Mouse (Mus musculus): ENCODE data around the gene Adprhl1. TPM values are rescaled to one million over a fixed set of nuclear protein-coding genes. Genes with fewer than 3 reads are reported as not detected.

Gene Adprhl1
- polyA plus RNA-seq, 1 experiment = 0.29 TPM

- DNase-seq (ENCODE audit: low read depth) = no peak
- no peak for TF ChIP-seq CTCF (IDR thresholded peaks at IDR 0.05; ENCODE audit: borderline replicate concordance, extremely low read depth, insufficient read depth, insufficient read length)
- no peak for TF ChIP-seq POLR2A (IDR thresholded peaks at IDR 0.05; ENCODE audit: borderline replicate concordance, extremely low read depth, insufficient read depth, insufficient read length, poor library complexity, severe bottlenecking)
Observed at GRCm38 (mm10) chr8:13190235-13190634, 63.7 kb downstream of the Adprhl1 start.

- DNase-seq (ENCODE audit: low read depth) = no peak
- TF ChIP-seq POLR2A (IDR thresholded peaks at IDR 0.05; ENCODE audit: borderline replicate concordance, extremely low read depth, insufficient read depth, insufficient read length, poor library complexity, severe bottlenecking) (no peak), CTCF (IDR thresholded peaks at IDR 0.05; ENCODE audit: borderline replicate concordance, extremely low read depth, insufficient read depth, insufficient read length) (no peak)
Observed at GRCm38 (mm10) chr8:13188857-13189256, 65.1 kb downstream of the Adprhl1 start.

- TF ChIP-seq POLR2A (IDR thresholded peaks at IDR 0.05; ENCODE audit: borderline replicate concordance, extremely low read depth, insufficient read depth, insufficient read length, poor library complexity, severe bottlenecking) (no peak), CTCF (IDR thresholded peaks at IDR 0.05; ENCODE audit: borderline replicate concordance, extremely low read depth, insufficient read depth, insufficient read length) (no peak)
Observed at GRCm38 (mm10) chr8:13188052-13188555, 65.9 kb downstream of the Adprhl1 start.

GRCm38 (mm10) chr8:13187638-13188037, 66.3 kb downstream of the Adprhl1 start:
- no peak for DNase-seq (ENCODE audit: low read depth)
- TF ChIP-seq POLR2A (IDR thresholded peaks at IDR 0.05; ENCODE audit: borderline replicate concordance, extremely low read depth, insufficient read depth, insufficient read length, poor library complexity, severe bottlenecking) (no peak), CTCF (IDR thresholded peaks at IDR 0.05; ENCODE audit: borderline replicate concordance, extremely low read depth, insufficient read depth, insufficient read length) (no peak)

More at GRCm38 (mm10) chr8:13188052-13188555, 65.9 kb downstream of the Adprhl1 start:
- no peak for DNase-seq (ENCODE audit: low read depth)

- DNase-seq (ENCODE audit: low read depth) = no peak
- no peak for TF ChIP-seq POLR2A (IDR thresholded peaks at IDR 0.05; ENCODE audit: borderline replicate concordance, extremely low read depth, insufficient read depth, insufficient read length, poor library complexity, severe bottlenecking)
- no peak for TF ChIP-seq CTCF (IDR thresholded peaks at IDR 0.05; ENCODE audit: borderline replicate concordance, extremely low read depth, insufficient read depth, insufficient read length)
Observed at GRCm38 (mm10) chr8:13187229-13187628, 66.7 kb downstream of the Adprhl1 start.

- DNase-seq (ENCODE audit: low read depth) = no peak
- no peak for TF ChIP-seq CTCF (IDR thresholded peaks at IDR 0.05; ENCODE audit: borderline replicate concordance, extremely low read depth, insufficient read depth, insufficient read length)
- TF ChIP-seq POLR2A (IDR thresholded peaks at IDR 0.05; ENCODE audit: borderline replicate concordance, extremely low read depth, insufficient read depth, insufficient read length, poor library complexity, severe bottlenecking) = no peak
Observed at GRCm38 (mm10) chr8:13186819-13187218, 67.1 kb downstream of the Adprhl1 start.

- no peak for DNase-seq (ENCODE audit: low read depth)
- TF ChIP-seq CTCF (IDR thresholded peaks at IDR 0.05; ENCODE audit: borderline replicate concordance, extremely low read depth, insufficient read depth, insufficient read length) = no peak
- no peak for TF ChIP-seq POLR2A (IDR thresholded peaks at IDR 0.05; ENCODE audit: borderline replicate concordance, extremely low read depth, insufficient read depth, insufficient read length, poor library complexity, severe bottlenecking)
Observed at GRCm38 (mm10) chr8:13181691-13181976, 72.3 kb downstream of the Adprhl1 start.

- TF ChIP-seq CTCF (IDR thresholded peaks at IDR 0.05; ENCODE audit: borderline replicate concordance, extremely low read depth, insufficient read depth, insufficient read length) = no peak
- TF ChIP-seq POLR2A (IDR thresholded peaks at IDR 0.05; ENCODE audit: borderline replicate concordance, extremely low read depth, insufficient read depth, insufficient read length, poor library complexity, severe bottlenecking) = no peak
- DNase-seq (ENCODE audit: low read depth) = no peak
Observed at GRCm38 (mm10) chr8:13180911-13181690, 72.9 kb downstream of the Adprhl1 start.

- TF ChIP-seq CTCF (IDR thresholded peaks at IDR 0.05; ENCODE audit: borderline replicate concordance, extremely low read depth, insufficient read depth, insufficient read length) (no peak), POLR2A (IDR thresholded peaks at IDR 0.05; ENCODE audit: borderline replicate concordance, extremely low read depth, insufficient read depth, insufficient read length, poor library complexity, severe bottlenecking) (no peak)
Observed at GRCm38 (mm10) chr8:13180408-13180807, 73.6 kb downstream of the Adprhl1 start.

GRCm38 (mm10) chr8:13179948-13180347, 74.0 kb downstream of the Adprhl1 start:
- TF ChIP-seq CTCF (IDR thresholded peaks at IDR 0.05; ENCODE audit: borderline replicate concordance, extremely low read depth, insufficient read depth, insufficient read length) = no peak
- TF ChIP-seq POLR2A (IDR thresholded peaks at IDR 0.05; ENCODE audit: borderline replicate concordance, extremely low read depth, insufficient read depth, insufficient read length, poor library complexity, severe bottlenecking) = no peak
- no peak for DNase-seq (ENCODE audit: low read depth)

More at GRCm38 (mm10) chr8:13180408-13180807, 73.6 kb downstream of the Adprhl1 start:
- DNase-seq (ENCODE audit: low read depth) = no peak

GRCm38 (mm10) chr8:13179482-13179881, 74.5 kb downstream of the Adprhl1 start:
- DNase-seq (ENCODE audit: low read depth) = no peak
- TF ChIP-seq POLR2A (IDR thresholded peaks at IDR 0.05; ENCODE audit: borderline replicate concordance, extremely low read depth, insufficient read depth, insufficient read length, poor library complexity, severe bottlenecking) (no peak), CTCF (IDR thresholded peaks at IDR 0.05; ENCODE audit: borderline replicate concordance, extremely low read depth, insufficient read depth, insufficient read length) (no peak)

GRCm38 (mm10) chr8:13178137-13178536, 75.8 kb downstream of the Adprhl1 start:
- TF ChIP-seq POLR2A (IDR thresholded peaks at IDR 0.05; ENCODE audit: borderline replicate concordance, extremely low read depth, insufficient read depth, insufficient read length, poor library complexity, severe bottlenecking) = no peak
- TF ChIP-seq CTCF (IDR thresholded peaks at IDR 0.05; ENCODE audit: borderline replicate concordance, extremely low read depth, insufficient read depth, insufficient read length) = no peak
- DNase-seq (ENCODE audit: low read depth) = no peak
